Mouse (Mus musculus): ENCODE measurements around the gene Cfap97d1.
A peak's percentile ranks its signal among the peaks of the same experiment; 100 is the strongest.

Cfap97d1 gene

DNA sequence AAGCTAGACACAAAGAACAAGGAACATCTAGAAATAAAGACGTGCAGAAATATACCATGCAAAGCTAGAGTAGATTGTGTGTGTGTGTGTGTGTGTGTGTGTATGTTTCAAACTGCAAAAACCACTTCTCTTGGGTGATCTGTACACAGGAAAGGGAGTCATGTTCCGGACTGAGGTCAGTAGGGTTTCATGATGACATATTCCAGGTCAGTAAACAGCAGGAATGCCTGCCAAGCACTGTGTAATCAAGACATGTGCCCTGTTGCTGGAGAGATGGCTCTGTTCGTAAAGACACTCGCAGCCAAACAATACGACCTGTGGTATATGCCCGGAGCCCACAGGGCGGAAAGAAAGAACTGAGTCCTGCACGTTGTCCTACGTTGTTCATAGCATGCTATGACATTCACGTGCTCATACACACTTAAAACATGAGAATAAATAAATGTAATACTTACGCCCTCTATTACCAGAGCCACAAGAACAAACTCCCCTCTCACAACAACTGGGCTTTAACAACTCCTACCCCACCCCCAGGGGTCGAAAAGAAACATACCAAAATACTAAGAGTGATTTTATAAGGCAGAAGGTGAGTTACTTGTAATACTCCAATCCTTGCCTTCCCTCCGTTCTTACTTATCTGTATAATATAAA, 55.5 kb downstream of the Cfap97d1 start:
- DNase-seq = no peak

GRCm38 (mm10) chr11:102040138-102040524, 56.1 kb downstream of the Cfap97d1 start:
- DNase-seq = peak; percentile 86

DNA sequence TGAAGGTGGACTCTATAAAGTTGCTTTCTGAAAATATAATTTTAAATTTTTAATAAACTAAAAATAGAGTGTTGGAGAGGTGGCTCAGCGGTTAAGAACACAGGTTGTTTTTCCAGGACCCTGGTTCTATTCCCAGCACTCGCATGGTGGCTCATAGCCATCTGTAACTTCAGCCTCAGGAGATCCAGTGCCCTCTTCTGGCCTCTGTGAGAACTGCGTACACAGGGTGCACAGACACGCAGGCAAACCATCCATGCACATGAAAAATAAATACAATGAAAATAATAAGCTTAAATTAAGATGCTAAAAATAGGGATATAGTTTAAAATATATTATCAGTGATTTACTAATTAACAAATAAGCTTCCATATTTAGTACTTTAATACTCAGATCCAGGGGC, 56.6 kb downstream of the Cfap97d1 start:
- no peak for DNase-seq

GRCm38 (mm10) chr11:102041350-102041949, 57.4 kb downstream of the Cfap97d1 start, which contains the start of gene Cd300lg:
Cd300lg (plus strand) TSS chr11:102041509.
- no peak for DNase-seq

Data from liver (tissue).